Mouse (Mus musculus) kidney, postnatal 0 days (tissue): ENCODE measurements at regions not wholly inside any gene's neighbourhood (a gene's known extent, or its start where the extent isn't known, plus 50 kb on each side); places are given as distances from the start of the nearest gene placed in this dataset.

Experiments used
- ATAC-seq: fragments of 200-750 bp; cut with Nextera tagmentation; replicated peaks from 2 replicates; pipeline ENCODE4 v1.8.0; 2017; ENCODE audit warnings: low read depth, moderate number of reproducible peaks, moderate TSS enrichment, moderate library complexity; ENCODE audit not compliant: low FRiP score
- DNase-seq: peaks from one replicate; pipeline ENCODE4 v3.0.0-alpha.2; 2016; ENCODE audit warnings: low spot score
- H3K27ac ChIP-seq: fragments of 300-500 bp; sonication (generic); 2 replicates; pipeline ENCODE4 v1.5.1; 2014; ENCODE audit warnings: mild to moderate bottlenecking
- H3K27me3 ChIP-seq: fragments of 300-500 bp; sonication (generic); 2 replicates; pipeline ENCODE4 v1.6.1; 2014; ENCODE audit warnings: low read length, mixed read lengths; ENCODE audit not compliant: insufficient read depth
- H3K36me3 ChIP-seq: fragments of 300-500 bp; sonication (generic); 2 replicates; pipeline ENCODE4 v1.6.1; 2014; ENCODE audit warnings: low read length, mixed read lengths; ENCODE audit not compliant: insufficient read depth
- H3K4me1 ChIP-seq: fragments of 300-500 bp; sonication (generic); replicated peaks from 2 replicates; pipeline ENCODE4 v1.6.1; 2014; ENCODE audit warnings: antibody characterized with exemption, low read length, mixed read lengths; ENCODE audit not compliant: insufficient read depth
- H3K4me2 ChIP-seq: fragments of 300-500 bp; sonication (generic); 2 replicates; pipeline ENCODE4 v1.6.1; 2014; ENCODE audit warnings: mild to moderate bottlenecking, low read length, moderate library complexity, mixed read lengths
- H3K4me3 ChIP-seq: fragments of 300-500 bp; sonication (generic); replicated peaks from 2 replicates; pipeline ENCODE4 v1.5.1; 2014; ENCODE audit warnings: low read depth, low read length
- H3K9ac ChIP-seq: fragments of 300-500 bp; sonication (generic); 2 replicates; pipeline ENCODE4 v1.6.1; 2014; ENCODE audit warnings: low read depth, low read length
- H3K9me3 ChIP-seq: fragments of 300-500 bp; sonication (generic); replicated peaks from 2 replicates; pipeline ENCODE4 v1.6.1; 2016; ENCODE audit warnings: low read length, inconsistent platforms, mixed read lengths
- CTCF ChIP-seq: IDR thresholded peaks from 2 replicates; pipeline ENCODE4 v1.5.1; 2016; ENCODE audit warnings: antibody characterized with exemption, low read depth, mild to moderate bottlenecking, moderate library complexity
- WGBS: fragments of 180-500 bp; shearing (Covaris S2); extraction: QIAGEN DNeasy Blood & Tissue Kit; methylation state at CpG from one replicate; pipeline ENCODE4 v1.1.7; 2014; 5-methylcytosine and 5-hydroxymethylcytosine counted together

DNA sequence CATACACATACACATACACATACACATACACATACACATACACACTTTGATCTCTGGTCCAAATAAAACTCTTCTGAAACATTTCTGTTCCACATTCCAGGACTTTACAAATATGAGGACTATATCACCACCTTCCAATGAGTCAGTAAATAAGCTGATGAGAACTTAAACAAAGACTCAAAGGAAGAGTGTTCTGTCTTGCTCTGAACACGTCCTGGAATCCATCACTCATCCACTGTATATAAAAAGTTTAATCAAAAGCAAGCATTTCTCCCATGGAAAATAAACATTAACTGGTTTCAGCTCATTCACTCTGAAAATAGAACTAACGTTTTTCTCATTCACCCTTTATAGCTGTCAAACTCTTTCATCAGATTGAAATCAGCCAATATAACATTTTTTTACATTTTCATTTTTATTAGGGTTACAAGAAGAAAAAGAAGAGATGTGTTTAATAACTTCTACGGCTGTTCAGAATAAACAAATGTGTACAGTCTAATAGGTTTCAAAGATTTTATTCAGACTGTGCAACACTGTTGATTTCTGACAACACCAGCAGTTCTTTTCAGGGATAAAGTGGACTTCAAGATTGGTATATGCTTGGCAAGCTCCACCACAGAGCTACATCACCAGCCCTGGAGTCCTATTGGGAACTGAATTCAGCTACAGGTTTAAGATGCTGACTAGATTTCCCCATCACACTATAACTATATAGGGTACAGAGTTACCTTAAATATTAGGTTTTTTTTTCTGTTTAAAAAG, 151.0 kb upstream of the Tmtc1 start:
- H3K9me3 ChIP-seq, result no peaks in the 10 kb centered on the region
- TF ChIP-seq CTCF, result no peak
- H3K27me3 ChIP-seq, result no peaks in the 10 kb centered on the region
- no peak overlapping the region for H3K4me3 ChIP-seq
- DNase-seq, result no peak
- no peak overlapping the region for H3K4me2 ChIP-seq
- H3K9ac ChIP-seq, result no peak overlapping the region
- H3K27ac ChIP-seq, result no peak overlapping the region
- no peaks in the 10 kb centered on the region for H3K36me3 ChIP-seq
- no peak for ATAC-seq
- H3K4me1 ChIP-seq, result peaks cover 5% of the 10 kb centered on the region; the same call in 1 of the 2 replicates
- 59% methylated on average over 3 of the region's 3 CpGs for WGBS

DNA sequence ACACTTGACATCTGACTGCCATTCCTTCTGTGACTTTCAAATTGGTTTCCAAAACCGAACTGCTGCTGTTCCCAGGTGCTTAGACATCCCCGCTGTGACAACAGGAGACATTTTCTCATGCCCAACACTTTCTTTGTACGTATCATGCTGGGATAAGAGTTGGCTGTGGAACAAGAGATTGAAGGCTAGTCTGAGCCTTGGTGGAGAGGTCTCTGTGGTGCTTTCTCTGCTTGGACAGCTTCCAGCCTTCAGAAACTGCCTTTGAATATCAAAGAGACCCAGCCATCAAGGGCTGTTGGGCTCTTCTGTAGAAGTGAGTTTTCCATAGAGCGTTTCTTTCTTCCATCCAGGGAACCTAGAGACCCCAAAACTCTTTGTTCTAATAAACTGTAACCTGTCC, 144.8 kb upstream of the Tmtc1 start:
- no peak for TF ChIP-seq CTCF
- H3K4me3 ChIP-seq, result no peak overlapping the region
- DNase-seq (no peak), ATAC-seq (no peak)
- no peak overlapping the region for H3K4me2 ChIP-seq
- H3K9me3 ChIP-seq, result no peaks in the 10 kb centered on the region
- no peaks in the 10 kb centered on the region for H3K4me1 ChIP-seq
- no peak overlapping the region for H3K9ac ChIP-seq
- H3K27me3 ChIP-seq, result no peaks in the 10 kb centered on the region
- WGBS, result 67% methylated on average over 4 of the region's 4 CpGs
- no peaks in the 10 kb centered on the region for H3K36me3 ChIP-seq
- H3K27ac ChIP-seq, result no peak overlapping the region

DNA sequence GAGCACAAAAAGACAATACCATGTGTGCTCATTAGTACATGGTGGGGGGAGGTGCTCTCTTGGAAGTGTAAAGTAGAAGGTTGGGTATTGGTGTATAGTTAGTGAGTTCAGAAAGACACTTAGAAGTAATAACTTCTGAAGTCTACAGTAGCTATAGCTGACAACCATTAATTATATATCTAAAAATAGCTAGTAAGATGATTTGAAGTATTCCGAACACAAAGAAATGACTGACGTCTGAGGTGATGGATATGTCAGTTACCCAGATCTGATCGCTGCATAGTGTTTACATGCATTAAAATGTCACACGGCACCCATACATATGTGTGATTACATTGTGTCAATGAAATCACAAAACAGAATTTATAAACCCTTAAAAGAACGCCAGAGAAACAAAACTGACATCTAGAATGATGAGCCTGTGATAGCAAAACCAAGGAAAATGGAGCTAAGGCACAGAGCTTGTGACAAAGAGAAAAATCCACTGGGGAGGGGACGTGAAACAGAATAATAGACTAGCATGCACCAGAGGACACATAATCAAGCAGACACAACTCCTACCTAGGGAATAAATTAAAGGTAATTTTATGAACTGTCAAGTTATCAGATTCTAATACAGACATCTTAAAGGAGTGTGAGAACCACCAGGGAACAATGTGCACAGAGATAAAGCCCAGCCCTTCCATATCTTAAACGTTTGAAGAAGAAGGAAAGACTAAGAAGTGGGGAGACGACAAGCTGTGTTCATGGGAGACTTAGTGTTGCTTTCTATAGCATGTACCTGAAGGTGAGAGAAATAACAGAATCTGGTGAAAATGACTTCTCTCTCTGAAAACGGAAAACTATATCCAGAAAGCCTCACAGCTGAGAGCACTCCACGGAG, 142.5 kb upstream of the Tmtc1 start:
- H3K4me1 ChIP-seq, result no peaks in the 10 kb centered on the region
- ATAC-seq, result no peak
- TF ChIP-seq CTCF, result no peak
- no peak overlapping the region for H3K9ac ChIP-seq
- DNase-seq, result no peak
- WGBS, result 73% methylated on average over 10 of the region's 10 CpGs
- no peaks in the 10 kb centered on the region for H3K9me3 ChIP-seq
- no peaks in the 10 kb centered on the region for H3K27me3 ChIP-seq
- no peak overlapping the region for H3K27ac ChIP-seq
- no peak overlapping the region for H3K4me2 ChIP-seq
- H3K4me3 ChIP-seq, result no peak overlapping the region
- no peaks in the 10 kb centered on the region for H3K36me3 ChIP-seq

GRCm38 (mm10) chr6:148584126-148584525, 139.9 kb upstream of the Tmtc1 start:
- no peaks in the 10 kb centered on the region for H3K36me3 ChIP-seq
- DNase-seq (no peak), ATAC-seq (no peak)
- no peak overlapping the region for H3K4me3 ChIP-seq
- H3K9ac ChIP-seq, result no peak overlapping the region
- H3K4me2 ChIP-seq, result no peak overlapping the region
- no peaks in the 10 kb centered on the region for H3K27me3 ChIP-seq
- 88% methylated on average over 2 of the region's 2 CpGs for WGBS
- H3K9me3 ChIP-seq, result no peaks in the 10 kb centered on the region
- no peak for TF ChIP-seq CTCF
- H3K4me1 ChIP-seq, result no peaks in the 10 kb centered on the region
- H3K27ac ChIP-seq, result no peak overlapping the region

DNA sequence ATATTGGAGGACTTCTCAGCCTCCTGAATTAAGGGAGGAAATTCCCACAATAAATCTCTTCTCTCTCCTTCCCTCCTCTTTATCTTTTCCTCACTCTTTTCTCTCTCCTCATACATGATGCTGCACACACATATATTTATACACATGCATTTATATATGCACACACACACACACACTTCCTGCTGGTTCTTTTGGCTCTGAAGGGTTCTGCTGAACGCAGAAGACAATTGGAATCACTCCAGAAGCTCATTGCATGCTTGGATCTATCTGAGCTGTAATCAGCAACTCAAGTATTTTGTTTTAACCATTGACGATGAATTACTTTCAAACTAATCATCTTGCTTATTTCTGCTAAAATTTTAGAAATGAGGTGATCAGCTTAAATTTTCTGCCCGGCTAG, 134.1 kb upstream of the Tmtc1 start:
- no peak overlapping the region for H3K27ac ChIP-seq
- H3K36me3 ChIP-seq, result no peaks in the 10 kb centered on the region
- DNase-seq (peak; percentile 45), ATAC-seq (no peak)
- WGBS, result 48% methylated on average over 3 of the region's 3 CpGs
- TF ChIP-seq CTCF, result no peak
- H3K9me3 ChIP-seq, result no peaks in the 10 kb centered on the region
- H3K27me3 ChIP-seq, result no peaks in the 10 kb centered on the region
- H3K4me1 ChIP-seq, result 0 out of 2 replicates have a peak, but pooled peaks cover 3% of the 10 kb centered on the region
- no peak overlapping the region for H3K4me2 ChIP-seq
- H3K4me3 ChIP-seq, result no peak overlapping the region
- no peak overlapping the region for H3K9ac ChIP-seq

- DNase-seq, result no peak
- no peak for TF ChIP-seq CTCF
- Histone ChIP-seq H3K27me3 (no peaks in the 10 kb centered on the region), H3K36me3 (no peaks in the 10 kb centered on the region), H3K4me2 (no peak overlapping the region), H3K4me1 (0 out of 2 replicates have a peak, but pooled peaks cover 3% of the 10 kb centered on the region), H3K9ac (no peak overlapping the region), H3K4me3 (no peak overlapping the region), H3K27ac (no peak overlapping the region), H3K9me3 (no peaks in the 10 kb centered on the region)
- no peak for ATAC-seq
- WGBS, result 74% methylated on average over 3 of the region's 3 CpGs
Measured at GRCm38 (mm10) chr6:148577663-148578062, 133.5 kb upstream of the Tmtc1 start.
